Mouse (Mus musculus) urinary bladder, postnatal 36 days (tissue): Measurements from ENCODE around the gene 9530068E07Rik.

Source experiments
- DNase-seq, 2 experiments: peaks; one replicate each; pipeline ENCODE4 v3.0.0; 2022; ENCODE audit warnings: low spot score in 2 of 2, mixed read lengths in 1 of 2

Gene 9530068E07Rik

GRCm38 (mm10) chr11:52421053-52421778 is 25.0 kb downstream of the 9530068E07Rik start:
- peak; percentile 37 to 49 for DNase-seq

- DNase-seq, result no peak
Observed at GRCm38 (mm10) chr11:52429440-52429839, 33.2 kb downstream of the 9530068E07Rik start.

- no peak for DNase-seq
Observed at GRCm38 (mm10) chr11:52431594-52431993, 35.4 kb downstream of the 9530068E07Rik start.

GRCm38 (mm10) chr11:52432148-52432547 is 35.9 kb downstream of the 9530068E07Rik start:
- no peak for DNase-seq

GRCm38 (mm10) chr11:52433076-52433796 is 37.0 kb downstream of the 9530068E07Rik start:
- DNase-seq, result no peak

- no peak for DNase-seq
Observed at GRCm38 (mm10) chr11:52433797-52434195, 37.6 kb downstream of the 9530068E07Rik start.

- DNase-seq, result no peak
Observed at GRCm38 (mm10) chr11:52435466-52435865, 39.2 kb downstream of the 9530068E07Rik start.

GRCm38 (mm10) chr11:52437123-52437522 is 40.9 kb downstream of the 9530068E07Rik start:
- DNase-seq, result no peak

GRCm38 (mm10) chr11:52441096-52441495 is 44.9 kb downstream of the 9530068E07Rik start:
- DNase-seq, result no peak

- peak in 1 of 2 experiments; percentile 54 for DNase-seq
Observed at GRCm38 (mm10) chr11:52447242-52447641, 51.0 kb downstream of the 9530068E07Rik start.

- DNase-seq, result no peak
Observed at GRCm38 (mm10) chr11:52449004-52449403, 52.8 kb downstream of the 9530068E07Rik start.

- DNase-seq, result no peak
Observed at GRCm38 (mm10) chr11:52458281-52458680, 62.1 kb downstream of the 9530068E07Rik start.
